Mouse (Mus musculus) ES-E14 (cell line): ENCODE results near the gene Obsl1.

Experiments
- CHD2 ChIP-seq: IDR thresholded peaks from 2 replicates; pipeline ENCODE4 v1.6.1; 2014; ENCODE audit warnings: mild to moderate bottlenecking, low read depth, low read length, inconsistent platforms
- HCFC1 ChIP-seq: IDR thresholded peaks from 2 replicates; pipeline ENCODE4 v1.6.1; 2012; ENCODE audit warnings: low read length, inconsistent platforms, borderline replicate concordance; ENCODE audit not compliant: insufficient read depth
- MAFK ChIP-seq: IDR thresholded peaks from 2 replicates; pipeline ENCODE4 v1.6.1; 2014; ENCODE audit warnings: mild to moderate bottlenecking, low read depth, low read length, inconsistent platforms; ENCODE audit not compliant: insufficient read depth
- ZNF384 ChIP-seq: IDR thresholded peaks from 2 replicates; pipeline ENCODE4 v1.6.1; 2012; ENCODE audit warnings: low read depth, low read length, inconsistent platforms

DNA sequence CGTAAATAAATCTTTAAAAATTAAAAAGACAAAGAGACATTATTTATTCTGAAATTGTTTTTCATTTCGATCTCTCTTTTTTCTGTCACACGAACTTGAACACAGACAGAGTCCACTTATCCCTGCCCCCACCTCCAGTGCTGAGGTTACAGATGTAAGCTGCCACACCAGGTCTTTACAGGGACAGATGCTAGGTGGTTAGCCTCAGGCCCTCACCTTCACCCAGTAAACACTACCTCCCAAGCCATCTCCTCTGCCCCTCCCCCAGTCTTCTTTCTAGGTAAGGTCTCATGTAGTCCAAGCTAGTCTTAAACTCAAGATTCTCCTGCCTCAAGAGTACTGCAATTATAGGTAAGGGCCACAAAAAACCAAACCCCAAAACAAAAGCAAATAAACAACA is 6.3 kb upstream of the Obsl1 start:
- TF ChIP-seq ZNF384 (no peak), HCFC1 (no peak), CHD2 (no peak), MAFK (no peak)
